Mouse (Mus musculus): Measurements from ENCODE around the gene Nexn.

DNA sequence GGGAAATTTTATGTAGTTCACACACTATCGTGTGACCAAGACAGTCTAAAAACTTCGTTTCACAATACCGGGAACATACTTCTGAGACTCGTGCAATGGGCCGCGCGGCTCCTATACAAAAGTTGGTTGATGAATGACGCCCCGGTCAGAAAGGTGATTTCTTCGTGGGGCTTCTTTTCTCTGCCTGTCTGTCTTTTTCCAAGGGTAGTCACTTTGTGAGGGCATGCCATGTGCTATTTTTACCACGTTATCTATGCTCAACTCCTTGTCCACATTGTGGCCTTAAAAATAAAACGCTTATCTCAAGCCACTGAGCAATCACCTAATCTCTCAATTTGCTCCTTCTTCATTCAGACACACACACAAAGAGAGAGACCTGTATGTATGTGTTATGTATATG, 1.3 kb downstream of the Nexn start:
- TF ChIP-seq CTCF (conservative IDR thresholded peaks at IDR 0.05; ENCODE audit: insufficient read depth, insufficient read length, low read depth, low read length), result no peak
- TF ChIP-seq POLR2A (IDR thresholded peaks at IDR 0.05; ENCODE audit: low read depth, low read length), result no peak

Measured in kidney, adult 2 months (tissue).